Mouse (Mus musculus) megakaryocyte, embryonic 14.5 days (primary cell): ENCODE results near the gene Prelid3b.

Experiments
- FLI1 ChIP-seq: IDR thresholded peaks from 2 replicates; pipeline ENCODE4 v1.6.1; 2012; ENCODE audit warnings: low read length, inconsistent platforms, mixed read lengths
- GATA1 ChIP-seq: IDR thresholded peaks from 3 replicates; pipeline ENCODE4 v1.6.1; 2012; ENCODE audit warnings: mixed read lengths, low read length, inconsistent platforms, borderline replicate concordance

GRCm38 (mm10) chr2:174463789-174464523 lies 8.9 kb downstream of the Prelid3b start, which contains the start of gene Atp5e:
- no peak for TF ChIP-seq GATA1
- no peak for TF ChIP-seq FLI1
